Mouse (Mus musculus) hindbrain, postnatal 0 days (tissue): ENCODE results near the gene C2cd5. TPM values are rescaled to one million over a fixed set of nuclear protein-coding genes. Genes with fewer than 3 reads are reported as not detected.

ENCODE experiments used
- ATAC-seq: fragments of 200-750 bp; cut with Nextera tagmentation; 2 replicates; pipeline ENCODE4 v1.8.0; 2017; ENCODE audit warnings: mild to moderate bottlenecking, moderate TSS enrichment, moderate library complexity
- DNase-seq: peaks from one replicate; pipeline ENCODE4 v3.0.0-alpha.2; 2015; ENCODE audit warnings: low spot score
- H3K27ac ChIP-seq: fragments of 300-500 bp; sonication (generic); 2 replicates; pipeline ENCODE4 v1.5.1; 2014; ENCODE audit warnings: mild to moderate bottlenecking
- H3K27me3 ChIP-seq: fragments of 300-500 bp; sonication (generic); 2 replicates; pipeline ENCODE4 v1.6.1; 2014; ENCODE audit warnings: low read length, mixed read lengths; ENCODE audit not compliant: insufficient read depth
- H3K36me3 ChIP-seq: fragments of 300-500 bp; sonication (generic); 2 replicates; pipeline ENCODE4 v1.6.1; 2014; ENCODE audit warnings: low read length, mixed read lengths; ENCODE audit not compliant: insufficient read depth
- H3K4me1 ChIP-seq: fragments of 300-500 bp; sonication (generic); 2 replicates; pipeline ENCODE4 v1.6.1; 2014; ENCODE audit warnings: antibody characterized with exemption, low read length, mixed read lengths; ENCODE audit not compliant: insufficient read depth
- H3K4me2 ChIP-seq: fragments of 300-500 bp; sonication (generic); 2 replicates; pipeline ENCODE4 v1.6.1; 2014; ENCODE audit warnings: low read depth, mild to moderate bottlenecking, low read length, moderate library complexity, mixed read lengths
- H3K4me3 ChIP-seq: fragments of 300-500 bp; sonication (generic); 2 replicates; pipeline ENCODE4 v1.5.1; 2014; ENCODE audit warnings: low read length
- H3K9ac ChIP-seq: fragments of 300-500 bp; sonication (generic); replicated peaks from 2 replicates; pipeline ENCODE4 v1.6.1; 2014; ENCODE audit warnings: mild to moderate bottlenecking, low read length, moderate library complexity, mixed read lengths
- H3K9me3 ChIP-seq: fragments of 300-500 bp; sonication (generic); 2 replicates; pipeline ENCODE4 v1.6.1; 2016; ENCODE audit warnings: low read length, mixed read lengths
- CTCF ChIP-seq: IDR thresholded peaks from 2 replicates; pipeline ENCODE4 v1.5.1; 2016; ENCODE audit warnings: antibody characterized with exemption, control low read depth, low read depth
- WGBS: fragments of 180-500 bp; shearing (Covaris S2); extraction: QIAGEN DNeasy Blood & Tissue Kit; methylation state at CpG from one replicate; pipeline ENCODE4 v1.1.7; 2014; 5-methylcytosine and 5-hydroxymethylcytosine counted together
- polyA plus RNA-seq: library from polyadenylated mRNA; unstranded; fragments of >200 nt; fragmentation: Nextera tagmentation; extraction: Ambion mirVana; gene quantifications from 2 replicates; pipeline ENCODE4 v1.2.1, GENCODE M21; 2015
- total RNA-seq: library from RNA; depleted of rRNA; stranded (reverse); fragments of >200 nt; gene quantifications from 2 replicates; pipeline ENCODE4 v1.2.3, GENCODE M21; 2014

Gene C2cd5
- total and polyA plus RNA-seq, 2 experiments from 2014 or later: 24.4 to 38.2 TPM

- Histone ChIP-seq H3K4me1 (no peaks in the 10 kb centered on the region), H3K36me3 (no peaks in the 10 kb centered on the region), H3K27ac (no peak overlapping the region), H3K27me3 (no peaks in the 10 kb centered on the region), H3K4me2 (no peak overlapping the region), H3K9me3 (no peaks in the 10 kb centered on the region), H3K9ac (no peak overlapping the region), H3K4me3 (no peak overlapping the region)
- WGBS: 45% methylated on average over 7 of the region's 7 CpGs
- DNase-seq (no peak), ATAC-seq (no peak)
- TF ChIP-seq CTCF: no peak
Measured at GRCm38 (mm10) chr6:142994821-142995220, 105.1 kb downstream of the C2cd5 start.

GRCm38 (mm10) chr6:142993705-142994698 is 105.9 kb downstream of the C2cd5 start:
- no peak for DNase-seq
- TF ChIP-seq CTCF: 0 out of 2 replicates have a peak, but pooled peaks have one; percentile 5
- Histone ChIP-seq H3K9me3 (no peaks in the 10 kb centered on the region), H3K4me3 (no peak overlapping the region), H3K36me3 (no peaks in the 10 kb centered on the region), H3K4me2 (no peak overlapping the region), H3K27ac (no peak overlapping the region), H3K27me3 (no peaks in the 10 kb centered on the region), H3K4me1 (no peaks in the 10 kb centered on the region), H3K9ac (no peak overlapping the region)
- WGBS: 26% methylated on average over 14 of the region's 14 CpGs
- no peak; the same call in 1 of the 2 replicates for ATAC-seq

GRCm38 (mm10) chr6:142992971-142993370 is 107.0 kb downstream of the C2cd5 start:
- DNase-seq (no peak), ATAC-seq (no peak)
- Histone ChIP-seq H3K4me3 (no peak overlapping the region), H3K36me3 (no peaks in the 10 kb centered on the region), H3K27me3 (no peaks in the 10 kb centered on the region), H3K9me3 (no peaks in the 10 kb centered on the region), H3K9ac (no peak overlapping the region), H3K27ac (no peak overlapping the region), H3K4me2 (no peak overlapping the region), H3K4me1 (no peaks in the 10 kb centered on the region)
- WGBS: 69% methylated on average over 2 of the region's 2 CpGs
- TF ChIP-seq CTCF: no peak

GRCm38 (mm10) chr6:142992099-142992498 is 107.8 kb downstream of the C2cd5 start:
- H3K4me1 ChIP-seq: no peaks in the 10 kb centered on the region
- ATAC-seq (no peak), DNase-seq (no peak)
- H3K4me3 ChIP-seq: no peak overlapping the region
- 51% methylated on average over 7 of the region's 7 CpGs for WGBS
- no peak overlapping the region for H3K27ac ChIP-seq
- H3K36me3 ChIP-seq: no peaks in the 10 kb centered on the region
- H3K9ac ChIP-seq: no peak overlapping the region
- H3K9me3 ChIP-seq: no peaks in the 10 kb centered on the region
- H3K27me3 ChIP-seq: no peaks in the 10 kb centered on the region
- TF ChIP-seq CTCF: no peak
- H3K4me2 ChIP-seq: no peak overlapping the region

GRCm38 (mm10) chr6:142991391-142992059 is 108.4 kb downstream of the C2cd5 start:
- H3K27ac ChIP-seq: no peak overlapping the region
- ATAC-seq: no peak
- 50% methylated on average over 7 of the region's 7 CpGs for WGBS

GRCm38 (mm10) chr6:142990516-142990915 is 109.4 kb downstream of the C2cd5 start:
- ATAC-seq (no peak), DNase-seq (no peak)
- Histone ChIP-seq H3K36me3 (no peaks in the 10 kb centered on the region), H3K4me3 (no peak overlapping the region), H3K9ac (no peak overlapping the region), H3K4me1 (no peaks in the 10 kb centered on the region), H3K27ac (no peak overlapping the region), H3K4me2 (no peak overlapping the region), H3K9me3 (no peaks in the 10 kb centered on the region), H3K27me3 (no peaks in the 10 kb centered on the region)
- 73% methylated on average over 9 of the region's 9 CpGs for WGBS
- TF ChIP-seq CTCF: no peak

More at GRCm38 (mm10) chr6:142991391-142992059, 108.4 kb downstream of the C2cd5 start:
- DNase-seq: no peak
- Histone ChIP-seq H3K4me3 (no peak overlapping the region), H3K4me2 (no peak overlapping the region), H3K9ac (no peak overlapping the region), H3K27me3 (no peaks in the 10 kb centered on the region), H3K9me3 (no peaks in the 10 kb centered on the region), H3K4me1 (no peaks in the 10 kb centered on the region), H3K36me3 (no peaks in the 10 kb centered on the region)
- no peak for TF ChIP-seq CTCF
